Comparison of ENCODE assay signal across 7 mouse cellular contexts in the genomic region with DNA sequence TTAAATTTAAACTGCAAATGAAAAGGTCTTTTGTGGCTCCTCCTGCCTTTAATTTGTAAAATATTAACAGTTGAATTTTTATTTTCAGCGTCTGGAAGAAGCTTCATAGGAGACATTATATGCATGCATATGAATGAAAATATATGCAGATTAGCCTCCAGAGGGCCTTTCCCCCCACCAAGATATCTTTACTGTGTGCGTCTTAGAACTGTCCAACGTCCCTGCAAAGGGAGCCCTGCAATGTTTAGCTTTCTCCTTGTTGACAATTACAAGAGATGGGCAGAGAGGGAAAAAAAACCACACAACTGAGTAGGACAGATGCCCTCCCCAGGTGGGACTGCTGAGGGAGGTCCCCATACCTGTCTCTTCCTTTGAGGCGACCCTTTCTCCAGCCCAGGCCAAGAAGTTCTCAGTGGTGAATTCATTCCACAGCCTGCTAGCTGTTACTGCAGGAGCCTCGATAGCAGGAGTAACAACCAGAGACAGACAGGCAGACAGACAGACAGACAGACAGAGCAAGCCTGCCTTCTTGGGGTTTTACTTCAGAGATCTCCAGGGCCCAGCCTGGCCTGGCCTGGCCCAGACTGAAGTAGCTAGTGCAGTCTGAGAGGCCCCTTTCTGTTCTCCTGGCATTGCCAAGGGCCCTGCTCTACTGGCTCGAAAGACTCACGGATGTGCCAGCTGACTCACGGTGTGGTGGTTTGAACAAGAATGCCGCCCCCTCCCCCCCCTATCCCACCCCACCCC. TPM values are rescaled to one million over a fixed set of nuclear protein-coding genes. Genes with fewer than 3 reads are reported as not detected.
A peak's percentile ranks its signal among the peaks of the same experiment; 100 is the strongest.
DNase-seq lines count a peak whose midpoint lies in the region; ATAC-seq and TF ChIP-seq lines count a peak whose summit lies in the region.

No protein-coding gene starts in this region.

- peak overlapping the region; percentile 18 for H3K4me3 ChIP-seq in kidney, adult 2 months (ENCODE audit: insufficient read depth, low read depth, low read length)
- no peak overlapping the region for H3K4me3 ChIP-seq in hindbrain, embryonic 15.5 days
- no peak overlapping the region for H3K4me3 ChIP-seq in olfactory bulb, adult 2 months (ENCODE audit: insufficient read depth, low read depth, low read length)

- no peaks in the 10 kb centered on the region for H3K27me3 ChIP-seq in kidney, adult 2 months (replicated peaks; ENCODE audit: control insufficient read depth, insufficient read depth, low read length)
- H3K27me3 ChIP-seq in hindbrain, embryonic 15.5 days = no peaks in the 10 kb centered on the region

- WGBS in kidney, adult 2 months = 33% methylated on average over 9 of the region's 9 CpGs
- WGBS in hindbrain, embryonic 15.5 days = 48% methylated on average over 9 of the region's 9 CpGs
- WGBS in olfactory bulb, adult 2 months = 41% methylated on average over 9 of the region's 9 CpGs

- H3K27ac ChIP-seq in kidney, adult 2 months (ENCODE audit: insufficient read depth, low read depth, low read length) = peak overlapping the region; percentile 100
- no peak overlapping the region; the same call in 1 of the 2 replicates for H3K27ac ChIP-seq in hindbrain, embryonic 15.5 days (replicated peaks)
- H3K27ac ChIP-seq in olfactory bulb, adult 2 months (ENCODE audit: insufficient read depth, low read depth, low read length) = peak overlapping the region; percentile 32; the same call in 1 of the 2 replicates

- H3K9me3 ChIP-seq in hindbrain, embryonic 15.5 days = no peaks in the 10 kb centered on the region

- peak; percentile 50 for DNase-seq in kidney, adult 2 months
- DNase-seq in kidney, postnatal 14 days = no peak
- peak; percentile 63 for DNase-seq in brain, embryonic 14.5 days (ENCODE audit: low read depth)
- no peak for DNase-seq in layer of hippocampus, adult 9-11 months
- no peak for DNase-seq in left cerebral cortex, adult 18-20 months (ENCODE audit: low spot score in 2 of 2)

- no peak for TF ChIP-seq POLR2A in kidney, adult 2 months (IDR thresholded peaks at IDR 0.05; ENCODE audit: low read depth, low read length)
- TF ChIP-seq POLR2A in brain, embryonic 14.5 days (IDR thresholded peaks at IDR 0.05; ENCODE audit: borderline replicate concordance, extremely low read depth, insufficient read depth, insufficient read length, poor library complexity, severe bottlenecking) = no peak
- no peak for TF ChIP-seq POLR2A in olfactory bulb, adult 2 months (IDR thresholded peaks at IDR 0.05; ENCODE audit: insufficient read depth, low read depth, low read length)

- peaks cover 27% of the 10 kb centered on the region for H3K4me1 ChIP-seq in kidney, adult 2 months (ENCODE audit: control insufficient read depth, insufficient read depth, low read length)
- peaks cover 31% of the 10 kb centered on the region for H3K4me1 ChIP-seq in hindbrain, embryonic 15.5 days (replicated peaks)
- H3K4me1 ChIP-seq in olfactory bulb, adult 2 months (ENCODE audit: control insufficient read depth, insufficient read depth, low read length) = peaks cover 12% of the 10 kb centered on the region

- no peak overlapping the region for H3K4me2 ChIP-seq in hindbrain, embryonic 15.5 days

- H3K36me3 ChIP-seq in kidney, adult 2 months (ENCODE audit: control insufficient read depth, insufficient read depth, low read length) = no peaks in the 10 kb centered on the region
- no peaks in the 10 kb centered on the region for H3K36me3 ChIP-seq in hindbrain, embryonic 15.5 days

- ATAC-seq in hindbrain, embryonic 15.5 days (ENCODE audit: low FRiP score, low read depth) = peak; percentile 61; the same call in 1 of the 2 replicates

- TF ChIP-seq CTCF in kidney, adult 2 months (conservative IDR thresholded peaks at IDR 0.05; ENCODE audit: insufficient read depth, insufficient read length, low read depth, low read length) = no peak
- no peak for TF ChIP-seq CTCF in brain, embryonic 14.5 days (IDR thresholded peaks at IDR 0.05; ENCODE audit: borderline replicate concordance, extremely low read depth, insufficient read depth, insufficient read length)
- TF ChIP-seq CTCF in olfactory bulb, adult 2 months (IDR thresholded peaks at IDR 0.05; ENCODE audit: insufficient read depth, low read depth, low read length) = no peak

- no peak overlapping the region for H3K9ac ChIP-seq in hindbrain, embryonic 15.5 days

RNA-seq across cellular contexts. Expression of a gene that starts 1.2 kb away (rescaled TPM):
- not detected in 2 replicates for polyA plus RNA-seq in kidney, adult 2 months (2012; rRNA removed)
- polyA plus RNA-seq in brain, embryonic 14.5 days (2012; rRNA removed) = not detected in 2 replicates
- polyA plus RNA-seq in hindbrain, embryonic 15.5 days (2015; fragmentation: Nextera tagmentation; extraction: Ambion mirVana) = 2.1 and 4.3 TPM in 2 replicates
- not detected in 2 replicates for polyA plus RNA-seq in olfactory bulb, adult 2 months (2012; ENCODE audit: insufficient read depth, insufficient read length, low replicate concordance, missing spikeins)
- 10 to 100 TPM; 31.6 to 40.1 TPM for total RNA-seq in left cerebral cortex, adult 18-20 months (2021)

Comparison
In these comparisons a context has a peak if more than half of its experiments do, and no peak if none do; other contexts are left out.
1. DNase-seq: peak in kidney, adult 2 months (single experiment) and brain, embryonic 14.5 days (single experiment); none in kidney, postnatal 14 days (single experiment), layer of hippocampus, adult 9-11 months (single experiment) and left cerebral cortex, adult 18-20 months (0 of 2).